Mouse (Mus musculus) right cerebral cortex, adult 18-20 months (tissue): Measurements from ENCODE around the gene Ets1.
A peak's percentile ranks its signal among the peaks of the same experiment; 100 is the strongest.

Source experiments
- DNase-seq: peaks from one replicate; pipeline ENCODE4 v3.0.0; 2022; ENCODE audit warnings: mixed read lengths

Gene Ets1

DNA sequence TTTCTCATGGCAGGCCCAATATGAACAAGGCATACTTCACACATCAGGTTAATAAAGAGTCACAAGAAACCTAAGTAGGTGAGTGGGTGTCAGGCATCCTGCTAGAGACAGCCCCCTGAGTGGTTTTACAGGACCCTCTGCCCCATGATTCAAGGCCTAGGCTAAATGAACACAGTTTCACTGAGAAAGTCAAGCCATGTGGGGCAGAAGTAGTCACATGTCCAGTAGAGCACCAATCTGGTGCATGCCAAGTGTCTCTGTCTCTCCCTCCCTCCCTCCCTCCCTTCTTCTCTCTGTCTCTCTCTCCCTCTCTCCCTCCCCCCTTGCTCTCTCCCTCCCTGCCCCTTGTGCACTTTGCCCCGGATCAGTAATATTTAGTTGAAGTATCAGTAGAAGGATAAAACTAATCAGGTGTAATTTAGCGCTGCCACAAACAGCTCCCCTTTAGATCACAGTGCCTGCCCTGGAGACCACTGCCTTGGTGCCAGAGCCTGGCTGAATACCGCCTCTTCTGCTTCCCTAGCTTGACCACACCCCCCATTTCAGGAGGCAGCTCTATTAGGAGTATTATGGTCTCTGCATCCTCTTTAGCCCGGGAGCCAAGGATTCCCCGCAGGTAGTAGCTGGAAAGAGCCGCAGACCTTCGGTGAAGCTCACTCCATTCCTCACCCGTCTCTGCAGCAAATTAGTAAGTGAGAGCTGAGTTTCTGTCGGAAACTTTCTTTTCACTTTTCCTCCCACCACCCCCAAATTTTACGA, at the start of gene Ets1:
Ets1 (plus strand) TSS at position 595 of the 759 bp plus-strand sequence.
- DNase-seq: no peak

DNA sequence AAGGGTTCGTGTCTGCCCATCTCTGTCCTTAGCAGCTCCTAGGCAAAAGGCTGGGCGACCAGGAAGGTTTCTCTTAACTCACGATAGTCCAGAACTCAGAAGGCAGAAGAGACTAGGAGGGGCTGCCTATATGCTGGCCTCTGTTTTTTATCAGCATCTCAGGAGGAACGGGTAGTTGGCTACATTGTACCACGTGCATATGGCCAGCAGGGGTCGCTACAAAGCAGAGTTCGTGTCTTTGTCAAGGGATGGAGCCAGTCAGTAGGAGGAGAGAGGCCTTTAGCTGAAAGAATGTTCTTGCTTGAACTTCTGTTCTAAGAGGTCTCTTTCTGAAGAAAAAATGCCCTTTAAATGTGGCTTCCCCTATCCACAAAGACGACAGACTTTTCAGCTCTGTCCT, 46.1 kb upstream of the Ets1 start:
- peak; percentile 74 for DNase-seq

DNA sequence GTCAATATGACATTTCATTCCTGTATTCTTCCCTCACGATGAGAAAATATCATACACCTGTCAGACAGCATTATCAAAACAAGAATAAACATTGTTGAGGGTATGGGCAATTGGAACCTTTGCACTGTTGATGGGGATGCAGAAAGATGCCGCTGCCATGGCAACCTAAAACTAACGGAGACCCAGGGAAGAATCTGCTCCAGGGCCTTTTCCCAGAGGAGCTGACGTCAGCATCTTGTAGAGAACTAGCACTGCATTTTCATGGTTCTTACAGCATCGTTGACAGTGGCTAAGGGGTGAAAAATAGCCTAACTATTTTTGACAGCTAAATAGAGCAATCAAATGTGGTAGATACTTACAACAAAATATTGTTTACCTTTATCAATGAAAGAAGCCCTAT, 45.5 kb upstream of the Ets1 start:
- DNase-seq: no peak

DNA sequence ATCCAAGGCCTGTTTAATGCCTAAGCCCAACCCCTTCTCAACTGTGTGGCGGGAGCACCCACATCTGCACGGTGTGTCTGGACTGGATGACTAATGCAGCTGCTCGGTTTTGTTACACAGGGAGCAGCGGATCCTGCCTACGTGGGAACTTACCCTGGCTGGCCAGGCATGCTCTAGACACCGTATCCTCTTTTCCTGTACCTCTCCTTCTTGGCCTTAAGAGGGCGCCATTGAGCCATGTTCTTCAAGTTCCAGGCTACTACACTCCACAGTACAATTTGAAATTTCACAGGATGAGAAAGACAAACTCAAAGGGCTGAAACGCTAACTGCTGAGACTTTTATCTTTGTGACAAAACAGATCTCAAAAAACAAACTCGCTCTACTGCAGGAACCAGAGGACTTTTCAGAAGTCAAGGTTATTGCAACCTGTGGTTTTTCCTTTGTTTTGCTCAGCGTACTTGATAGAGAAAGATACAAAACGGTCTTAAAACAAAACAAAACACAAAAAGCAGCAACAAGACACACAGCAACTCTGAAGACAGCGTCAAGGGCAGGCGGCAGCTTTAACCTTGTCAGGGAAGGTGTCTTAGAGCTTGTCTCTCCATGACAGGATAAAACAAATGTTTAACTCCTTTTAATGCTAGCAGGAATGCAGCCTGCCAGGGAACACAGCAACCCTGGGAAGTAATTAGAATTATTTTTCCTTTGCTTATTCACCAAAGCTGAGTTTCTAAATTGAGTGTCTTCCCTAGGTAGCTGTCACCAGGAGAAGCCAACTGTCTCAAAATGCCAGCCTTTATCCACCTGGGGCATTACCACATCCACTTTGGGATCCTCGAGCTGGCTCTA, 44.1 kb upstream of the Ets1 start:
- peak; percentile 80 for DNase-seq

DNA sequence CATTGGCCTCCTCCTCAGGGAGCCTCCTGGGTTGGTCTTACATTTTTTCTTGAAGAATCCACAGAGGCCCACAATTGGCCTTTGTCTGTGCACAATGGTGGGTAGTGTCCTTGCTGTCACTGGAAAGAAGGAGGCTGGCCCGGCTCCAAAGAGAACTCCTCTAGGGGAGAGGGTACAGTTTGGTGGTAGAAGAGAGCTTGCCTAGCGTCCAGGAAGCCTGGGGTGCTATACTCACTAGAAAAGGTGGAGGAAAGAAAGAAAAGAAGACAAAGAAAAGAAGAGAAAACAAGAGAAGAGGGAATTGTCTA, 43.5 kb upstream of the Ets1 start:
- DNase-seq: no peak

GRCm38 (mm10) chr9:32593816-32594215, 42.2 kb upstream of the Ets1 start:
- no peak for DNase-seq

- DNase-seq: no peak
Observed at GRCm38 (mm10) chr9:32594346-32594745, 41.7 kb upstream of the Ets1 start.

GRCm38 (mm10) chr9:32595076-32595820, 40.8 kb upstream of the Ets1 start:
- no peak for DNase-seq

DNA sequence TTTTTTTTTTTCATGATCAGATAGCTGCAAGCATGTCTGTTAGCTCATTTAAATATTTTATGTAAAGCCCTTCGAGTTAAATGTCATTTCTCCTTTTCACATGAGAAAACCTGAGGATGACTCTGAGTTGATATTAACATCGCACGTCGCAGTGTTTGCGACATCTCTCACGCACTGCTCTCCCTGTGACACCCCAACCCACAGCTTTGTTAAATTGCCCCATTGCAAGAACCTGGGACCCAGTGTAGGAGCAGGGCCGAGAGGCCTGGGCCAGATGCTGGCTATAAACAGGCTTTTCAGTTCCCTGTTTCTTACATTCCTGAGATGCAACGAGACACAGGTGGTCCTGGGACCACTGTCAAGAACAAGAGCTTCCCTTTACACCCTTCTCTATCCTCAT, 39.7 kb upstream of the Ets1 start:
- DNase-seq: no peak

GRCm38 (mm10) chr9:32601953-32602352, 34.1 kb upstream of the Ets1 start:
- no peak for DNase-seq

GRCm38 (mm10) chr9:32603097-32603496, 32.9 kb upstream of the Ets1 start:
- no peak for DNase-seq

GRCm38 (mm10) chr9:32607218-32607617, 28.8 kb upstream of the Ets1 start:
- DNase-seq: no peak

GRCm38 (mm10) chr9:32608831-32609610, 27.0 kb upstream of the Ets1 start:
- DNase-seq: no peak

DNA sequence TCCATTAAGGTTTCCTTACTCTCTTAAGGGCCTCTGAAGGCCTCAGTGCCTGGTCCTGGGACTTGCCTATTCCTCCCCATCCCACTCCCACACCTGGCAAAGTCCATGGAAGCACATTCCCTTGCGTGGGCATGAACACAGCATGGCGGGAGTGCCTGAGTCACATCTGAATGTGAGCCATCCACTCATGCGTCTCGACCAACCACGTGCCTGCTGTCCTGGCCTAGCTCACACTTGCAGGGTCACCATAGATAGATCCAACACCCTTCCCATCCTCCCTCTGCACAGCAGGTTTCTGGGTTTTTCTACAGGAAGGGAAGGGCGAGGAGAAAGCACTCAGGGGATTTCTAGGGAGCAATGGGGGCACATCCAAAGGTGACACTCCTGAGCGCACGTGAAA, 25.8 kb upstream of the Ets1 start:
- no peak for DNase-seq

GRCm38 (mm10) chr9:32610631-32611030, 25.4 kb upstream of the Ets1 start:
- DNase-seq: no peak

DNA sequence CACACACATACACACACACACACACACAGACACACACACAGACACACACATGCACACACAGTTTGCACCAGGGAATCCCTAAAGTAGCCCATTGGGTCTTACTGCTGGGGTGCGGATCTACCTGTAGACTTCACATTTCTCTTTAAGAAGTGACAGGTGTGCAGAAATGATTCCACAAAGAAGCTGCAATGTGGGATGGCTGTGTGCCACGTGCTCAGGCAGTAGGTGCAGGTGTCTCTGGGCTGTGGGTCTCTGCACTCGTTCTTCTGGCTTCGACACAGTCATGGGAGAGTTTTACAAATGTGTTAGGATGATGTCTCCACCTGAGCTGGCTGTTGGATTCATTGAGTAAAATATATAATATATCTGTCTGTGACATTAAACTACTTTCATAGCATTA, 24.7 kb upstream of the Ets1 start:
- no peak for DNase-seq

DNA sequence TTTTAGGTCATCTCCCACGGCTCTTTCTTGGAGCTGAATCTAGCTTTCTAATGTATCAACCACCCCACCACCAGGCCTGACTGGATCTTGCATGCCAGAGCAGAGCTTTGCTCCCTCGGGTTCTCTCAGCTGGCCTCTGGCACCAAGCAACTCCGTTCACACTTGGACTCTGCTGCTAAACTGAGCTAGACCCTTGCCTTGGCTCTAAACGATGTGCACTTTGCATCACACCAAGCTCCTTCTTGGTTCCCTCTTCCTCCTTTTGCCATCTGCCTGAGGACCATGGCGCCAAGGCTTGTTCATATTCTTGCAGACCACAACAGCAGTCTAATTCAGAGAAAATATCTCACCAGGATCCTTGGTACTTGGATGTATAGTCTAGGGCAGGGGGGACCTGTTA, 23.6 kb upstream of the Ets1 start:
- no peak for DNase-seq

DNA sequence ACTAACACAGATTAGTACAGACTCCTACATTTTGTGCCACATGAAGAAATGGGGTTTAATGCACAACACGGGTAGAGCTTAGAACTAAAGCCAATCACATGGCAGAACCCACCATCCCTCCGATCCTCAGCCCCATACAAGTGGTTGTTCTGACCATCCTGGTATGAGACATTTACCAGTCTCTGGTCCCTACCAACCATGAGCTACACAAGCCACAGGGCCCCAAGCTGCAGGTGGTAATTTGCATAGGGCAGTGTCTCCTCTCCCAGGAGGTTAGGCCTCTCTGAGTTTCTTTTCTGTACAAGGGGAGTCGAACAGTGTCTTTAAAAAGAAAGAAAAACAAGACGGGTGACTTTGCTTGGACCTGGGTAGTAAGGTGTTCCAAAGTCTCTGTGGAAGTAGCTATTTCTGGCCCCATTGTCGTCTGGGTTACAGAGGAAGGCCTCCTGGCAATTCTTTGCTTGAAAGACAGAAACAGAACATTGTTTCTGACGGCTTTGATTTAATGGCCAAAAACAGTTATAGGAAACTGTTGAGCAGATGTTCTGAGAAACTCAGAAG, 23.1 kb upstream of the Ets1 start:
- no peak for DNase-seq

DNA sequence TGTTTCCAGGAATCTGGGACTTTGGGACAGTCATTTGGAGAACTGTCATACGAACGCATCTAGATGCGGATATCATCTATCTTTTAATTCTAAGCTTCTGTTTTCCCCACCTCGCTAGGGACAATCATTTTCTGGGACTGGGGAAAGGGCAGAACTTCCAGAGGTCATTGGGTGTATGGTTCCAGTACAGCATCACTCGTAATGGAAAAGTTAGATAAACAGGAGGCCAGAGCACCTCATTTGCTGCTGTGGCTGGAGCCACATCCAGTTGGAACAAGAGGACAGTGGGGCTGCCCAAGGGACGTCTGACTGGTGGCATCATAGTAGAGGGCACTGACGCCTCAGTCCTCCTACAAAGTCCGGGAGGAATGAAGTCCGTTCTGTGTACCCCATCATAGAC, 21.8 kb upstream of the Ets1 start:
- DNase-seq: no peak

DNA sequence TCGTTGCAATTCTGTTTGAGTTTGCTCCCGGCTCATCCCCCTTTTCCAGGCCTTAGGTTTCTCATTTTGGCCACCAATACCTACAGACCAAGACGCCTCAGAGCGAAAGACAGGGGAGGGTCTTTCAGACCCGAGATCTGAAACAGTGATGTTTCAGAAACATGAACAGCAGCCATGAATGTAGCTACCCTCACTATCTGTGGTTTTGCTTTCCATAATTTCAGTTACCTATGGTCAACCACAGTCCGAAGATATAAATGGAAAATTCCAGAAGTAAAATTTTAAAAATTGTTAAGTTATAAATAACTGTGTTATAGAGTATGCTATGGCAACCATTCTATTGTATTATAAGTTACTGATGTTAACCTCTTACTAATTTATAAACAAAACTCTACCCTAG, 20.6 kb upstream of the Ets1 start:
- no peak for DNase-seq

DNA sequence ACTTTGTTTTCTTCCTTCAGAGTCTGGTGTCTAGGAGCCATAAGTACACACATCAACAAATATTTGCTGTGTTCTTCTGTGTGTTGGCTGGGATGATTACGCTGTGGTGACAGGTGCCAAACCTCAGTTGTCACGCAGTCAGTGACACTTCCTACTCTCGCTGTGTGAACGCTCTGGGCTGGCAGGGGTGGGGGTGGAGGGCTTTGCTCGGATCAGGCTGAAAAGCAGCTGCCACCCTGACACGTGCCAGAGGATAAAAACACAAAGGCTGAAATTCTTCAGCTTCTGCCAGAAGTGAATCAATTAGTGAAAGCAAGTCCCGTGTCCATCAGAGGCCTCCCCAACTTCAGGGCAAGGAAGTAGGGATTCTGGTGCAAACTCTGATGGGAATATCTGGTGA, 20.0 kb upstream of the Ets1 start:
- DNase-seq: no peak
